8 mouse cellular contexts compared by ENCODE assay signal in genomic region chr11:22629581-22629980, GRCm38 (mm10).
DNase-seq lines count a peak whose midpoint lies in the region; ATAC-seq lines count a peak whose summit lies in the region.

No protein-coding gene starts in this region.

- no peaks in the 10 kb centered on the region for H3K9me3 ChIP-seq in forebrain, embryonic 11.5 days (ENCODE audit: control insufficient read depth, low read length)
- no peaks in the 10 kb centered on the region for H3K9me3 ChIP-seq in limb, embryonic 11.5 days (ENCODE audit: control insufficient read depth, low read length)
- no peaks in the 10 kb centered on the region for H3K9me3 ChIP-seq in midbrain, embryonic 16.5 days (replicated peaks; ENCODE audit: control insufficient read depth, low read length, poor library complexity, severe bottlenecking)

- H3K9ac ChIP-seq in forebrain, embryonic 11.5 days (ENCODE audit: low read length) = 0 out of 2 replicates have a peak overlapping the region, but pooled peaks have one; percentile 32
- peak overlapping the region; percentile 55 for H3K9ac ChIP-seq in limb, embryonic 11.5 days (ENCODE audit: low read length)
- H3K9ac ChIP-seq in midbrain, embryonic 16.5 days (ENCODE audit: low read depth, low read length) = peak overlapping the region; percentile 50; the same call in 1 of the 2 replicates

- no peaks in the 10 kb centered on the region for H3K36me3 ChIP-seq in forebrain, embryonic 11.5 days (ENCODE audit: control insufficient read depth, insufficient read depth, low read length)
- H3K36me3 ChIP-seq in limb, embryonic 11.5 days (ENCODE audit: control insufficient read depth, insufficient read depth, low read length) = no peaks in the 10 kb centered on the region
- H3K36me3 ChIP-seq in midbrain, embryonic 16.5 days (ENCODE audit: control insufficient read depth, insufficient read depth, low read length) = no peaks in the 10 kb centered on the region

- WGBS in forebrain, embryonic 11.5 days = 42% methylated on average over 13 of the region's 13 CpGs
- 17% methylated on average over 13 of the region's 13 CpGs for WGBS in limb, embryonic 11.5 days
- 35% methylated on average over 13 of the region's 13 CpGs for WGBS in midbrain, embryonic 16.5 days

- intact Hi-C loops in heart, postnatal 36 days (cut with DNase I) = no loop called here

- ATAC-seq in forebrain, embryonic 11.5 days (replicated peaks; ENCODE audit: low FRiP score) = 0 out of 2 replicates have a peak, but pooled peaks have one; percentile 4
- peak; percentile 44; the same call in 1 of the 2 replicates for ATAC-seq in limb, embryonic 11.5 days (ENCODE audit: insufficient number of reproducible peaks, low FRiP score, low TSS enrichment, low read depth)
- ATAC-seq in midbrain, embryonic 16.5 days = no peak

- H3K4me3 ChIP-seq in forebrain, embryonic 11.5 days (ENCODE audit: low read depth, low read length) = no peak overlapping the region
- H3K4me3 ChIP-seq in limb, embryonic 11.5 days (ENCODE audit: low read depth, low read length) = 0 out of 2 replicates have a peak overlapping the region, but pooled peaks have one; percentile 10
- H3K4me3 ChIP-seq in midbrain, embryonic 16.5 days (ENCODE audit: low read depth, low read length) = 0 out of 2 replicates have a peak overlapping the region, but pooled peaks have one; percentile 6

- DNase-seq in adrenal gland, postnatal 10 days = peak; percentile 68
- DNase-seq in forebrain, embryonic 11.5 days (ENCODE audit: low spot score) = peak; percentile 49
- peak; percentile 65 to 66 for DNase-seq in heart, postnatal 36 days
- peak; percentile 59 for DNase-seq in limb, embryonic 11.5 days (ENCODE audit: low spot score)
- no peak for DNase-seq in frontal cortex, postnatal 25 days (ENCODE audit: low spot score in 2 of 2)
- no peak for DNase-seq in thymus, adult 18-20 months
- no peak for DNase-seq in right cerebral cortex, adult 18-20 months

- 0 out of 2 replicates have a peak, but pooled peaks cover 3% of the 10 kb centered on the region for H3K4me1 ChIP-seq in forebrain, embryonic 11.5 days (replicated peaks; ENCODE audit: control insufficient read depth, insufficient read depth, low read length)
- H3K4me1 ChIP-seq in limb, embryonic 11.5 days (ENCODE audit: control insufficient read depth, insufficient read depth, low read length) = no peaks in the 10 kb centered on the region
- H3K4me1 ChIP-seq in midbrain, embryonic 16.5 days (ENCODE audit: control insufficient read depth, insufficient read depth, low read length) = peaks cover 8% of the 10 kb centered on the region

- H3K27me3 ChIP-seq in forebrain, embryonic 11.5 days (ENCODE audit: control insufficient read depth, insufficient read depth, low read length) = no peaks in the 10 kb centered on the region
- H3K27me3 ChIP-seq in limb, embryonic 11.5 days (ENCODE audit: control insufficient read depth, insufficient read depth, low read length) = no peaks in the 10 kb centered on the region
- H3K27me3 ChIP-seq in midbrain, embryonic 16.5 days (ENCODE audit: control insufficient read depth, insufficient read depth, low read depth, low read length) = no peaks in the 10 kb centered on the region

- no peak overlapping the region for H3K27ac ChIP-seq in forebrain, embryonic 11.5 days (ENCODE audit: low read depth, low read length)
- 0 out of 2 replicates have a peak overlapping the region, but pooled peaks have one; percentile 52 for H3K27ac ChIP-seq in limb, embryonic 11.5 days (replicated peaks; ENCODE audit: low read depth, low read length)
- no peak overlapping the region for H3K27ac ChIP-seq in midbrain, embryonic 16.5 days (ENCODE audit: low read length)

- H3K4me2 ChIP-seq in forebrain, embryonic 11.5 days (ENCODE audit: low read depth, low read length, severe bottlenecking) = peak overlapping the region; percentile 26; the same call in 1 of the 2 replicates
- peak overlapping the region; percentile 38 for H3K4me2 ChIP-seq in limb, embryonic 11.5 days (ENCODE audit: low read depth, severe bottlenecking)
- H3K4me2 ChIP-seq in midbrain, embryonic 16.5 days (ENCODE audit: low read length) = peak overlapping the region; percentile 40; the same call in 1 of the 2 replicates

Comparison
In these comparisons a context has a peak if more than half of its experiments do, and no peak if none do; other contexts are left out.
1. DNase-seq: peak in adrenal gland, postnatal 10 days (single experiment), forebrain, embryonic 11.5 days (single experiment), heart, postnatal 36 days (2 of 2) and limb, embryonic 11.5 days (single experiment); none in frontal cortex, postnatal 25 days (0 of 2), thymus, adult 18-20 months (0 of 2) and right cerebral cortex, adult 18-20 months (single experiment).
2. Peak in every context shown above with its lines, with median percentiles within 50 percentile points of each other: H3K4me2 ChIP-seq and H3K9ac ChIP-seq.